ENCODE assay signal across 17 mouse cellular contexts in genomic region chr8:92529756-92530155, GRCm38 (mm10).
"Had no signal": no experiment of that assay in that cellular context is flagged by ENCODE, and none has a peak within 500 bp of the region (broad histone marks: within the 10 kb centered on the region; RNA-seq: fewer than 3 reads in every experiment).

No protein-coding gene starts in this region.

- ATAC-seq: intestine, embryonic 15.5 days; liver, embryonic 12.5 days; midbrain, embryonic 16.5 days had no signal

- H3K27ac ChIP-seq: intestine, embryonic 15.5 days; left cerebral cortex, adult 2 months; liver, embryonic 12.5 days; lung, embryonic 15.5 days; macrophage; midbrain, embryonic 12.5 days; neural tube, embryonic 12.5 days had no signal

- H3K9ac ChIP-seq: intestine, embryonic 15.5 days; liver, embryonic 12.5 days; lung, embryonic 15.5 days; midbrain, embryonic 12.5 days; neural tube, embryonic 12.5 days had no signal

- H3K4me1 ChIP-seq: intestine, embryonic 15.5 days; liver, embryonic 12.5 days; lung, embryonic 15.5 days; megakaryocyte, embryonic 14.5 days; midbrain, embryonic 12.5 days; neural tube, embryonic 12.5 days had no signal

- H3K27me3 ChIP-seq: intestine, embryonic 15.5 days; liver, embryonic 12.5 days; lung, embryonic 15.5 days; megakaryocyte, embryonic 14.5 days; midbrain, embryonic 12.5 days; neural tube, embryonic 12.5 days had no signal

- H3K36me3 ChIP-seq: intestine, embryonic 15.5 days; liver, embryonic 12.5 days; lung, embryonic 15.5 days; midbrain, embryonic 12.5 days; neural tube, embryonic 12.5 days had no signal

- H3K4me2 ChIP-seq: intestine, embryonic 15.5 days; liver, embryonic 12.5 days; lung, embryonic 15.5 days; midbrain, embryonic 12.5 days; neural tube, embryonic 12.5 days had no signal

- H3K9me3 ChIP-seq: intestine, embryonic 15.5 days; liver, embryonic 12.5 days; lung, embryonic 15.5 days; midbrain, embryonic 12.5 days; neural tube, embryonic 12.5 days had no signal

- DNase-seq: kidney, adult 18-20 months; kidney, postnatal 14 days; lung, postnatal 14 days; retina, postnatal 1 day; right cerebral cortex, postnatal 4 days; spleen, adult 18-20 months; thymus, adult 18-20 months; thymus, postnatal 25 days had no signal

- H3K4me3 ChIP-seq: intestine, embryonic 15.5 days; left cerebral cortex, adult 2 months; liver, embryonic 12.5 days; lung, embryonic 15.5 days; megakaryocyte, embryonic 14.5 days; midbrain, embryonic 12.5 days; neural tube, embryonic 12.5 days had no signal
